Mouse (Mus musculus): ENCODE results near the gene Slc26a1. TPM values are rescaled to one million over a fixed set of nuclear protein-coding genes. Genes with fewer than 3 reads are reported as not detected.

The Slc26a1 gene
- polyA plus RNA-seq, 1 experiment from 2014 or later: 3.3 TPM

- no peak overlapping the region for H3K4me2 ChIP-seq (ENCODE audit: low read depth, low read length)
- H3K4me1 ChIP-seq (ENCODE audit: control insufficient read depth, insufficient read depth, low read length): peaks cover 3% of the 10 kb centered on the region; the same call in 1 of the 2 replicates
- no peaks in the 10 kb centered on the region for H3K36me3 ChIP-seq (ENCODE audit: control insufficient read depth, insufficient read depth, low read length)
- no peak overlapping the region for H3K27ac ChIP-seq (ENCODE audit: low read depth, low read length)
- no peak for ATAC-seq (ENCODE audit: low read depth)
- 90% methylated on average over 6 of the region's 6 CpGs for WGBS
- no peak overlapping the region for H3K4me3 ChIP-seq (ENCODE audit: low read depth, low read length)
- H3K9ac ChIP-seq (replicated peaks; ENCODE audit: low read depth, low read length): no peak overlapping the region
- H3K27me3 ChIP-seq (ENCODE audit: control insufficient read depth, insufficient read depth, low read length): no peaks in the 10 kb centered on the region
- H3K9me3 ChIP-seq (ENCODE audit: control insufficient read depth, low read length): no peaks in the 10 kb centered on the region
Observed at GRCm38 (mm10) chr5:108678296-108678854, 3.0 kb upstream of the Slc26a1 start.

- Histone ChIP-seq H3K9ac (replicated peaks; ENCODE audit: low read depth, low read length) (peak overlapping the region; percentile 35), H3K9me3 (ENCODE audit: control insufficient read depth, low read length) (no peaks in the 10 kb centered on the region), H3K27me3 (ENCODE audit: control insufficient read depth, insufficient read depth, low read length) (no peaks in the 10 kb centered on the region), H3K4me3 (ENCODE audit: low read depth, low read length) (peak overlapping the region; percentile 23), H3K36me3 (ENCODE audit: control insufficient read depth, insufficient read depth, low read length) (no peaks in the 10 kb centered on the region), H3K27ac (ENCODE audit: low read depth, low read length) (peak overlapping the region; percentile 72), H3K4me1 (ENCODE audit: control insufficient read depth, insufficient read depth, low read length) (peaks cover 3% of the 10 kb centered on the region; the same call in 1 of the 2 replicates), H3K4me2 (ENCODE audit: low read depth, low read length) (peak overlapping the region; percentile 46)
- peak; percentile 92 for ATAC-seq (ENCODE audit: low read depth)
- WGBS: 4% methylated on average over 25 of the region's 25 CpGs
Observed at GRCm38 (mm10) chr5:108677605-108678295, 2.4 kb upstream of the Slc26a1 start.

- Histone ChIP-seq H3K36me3 (ENCODE audit: control insufficient read depth, insufficient read depth, low read length) (no peaks in the 10 kb centered on the region; the same call in 1 of the 2 replicates), H3K4me1 (ENCODE audit: control insufficient read depth, insufficient read depth, low read length) (peaks cover 3% of the 10 kb centered on the region; the same call in 1 of the 2 replicates), H3K9ac (replicated peaks; ENCODE audit: low read depth, low read length) (peak overlapping the region; percentile 35), H3K27ac (ENCODE audit: low read depth, low read length) (peak overlapping the region; percentile 72), H3K9me3 (ENCODE audit: control insufficient read depth, low read length) (no peaks in the 10 kb centered on the region), H3K4me2 (ENCODE audit: low read depth, low read length) (peak overlapping the region; percentile 46), H3K4me3 (ENCODE audit: low read depth, low read length) (peak overlapping the region; percentile 23), H3K27me3 (ENCODE audit: control insufficient read depth, insufficient read depth, low read length) (no peaks in the 10 kb centered on the region)
- WGBS: 11% methylated on average over 5 of the region's 5 CpGs
- peak; percentile 68 for ATAC-seq (ENCODE audit: low read depth)
Observed at GRCm38 (mm10) chr5:108676772-108677498, 1.6 kb upstream of the Slc26a1 start.

- no peak overlapping the region for H3K9ac ChIP-seq (replicated peaks; ENCODE audit: low read depth, low read length)
- no peaks in the 10 kb centered on the region for H3K9me3 ChIP-seq (ENCODE audit: control insufficient read depth, low read length)
- H3K27ac ChIP-seq (ENCODE audit: low read depth, low read length): no peak overlapping the region
- H3K4me3 ChIP-seq (ENCODE audit: low read depth, low read length): no peak overlapping the region
- H3K4me1 ChIP-seq (ENCODE audit: control insufficient read depth, insufficient read depth, low read length): peaks cover 8% of the 10 kb centered on the region
- 90% methylated on average over 2 of the region's 2 CpGs for WGBS
- no peaks in the 10 kb centered on the region for H3K27me3 ChIP-seq (ENCODE audit: control insufficient read depth, insufficient read depth, low read length)
- H3K36me3 ChIP-seq (ENCODE audit: control insufficient read depth, insufficient read depth, low read length): no peaks in the 10 kb centered on the region; the same call in 1 of the 2 replicates
- no peak overlapping the region for H3K4me2 ChIP-seq (ENCODE audit: low read depth, low read length)
- no peak for ATAC-seq (ENCODE audit: low read depth)
Observed at GRCm38 (mm10) chr5:108674624-108675023, 745 bp downstream of the Slc26a1 start.

- Histone ChIP-seq H3K36me3 (ENCODE audit: control insufficient read depth, insufficient read depth, low read length) (no peaks in the 10 kb centered on the region; the same call in 1 of the 2 replicates), H3K9me3 (ENCODE audit: control insufficient read depth, low read length) (no peaks in the 10 kb centered on the region), H3K27ac (ENCODE audit: low read depth, low read length) (no peak overlapping the region), H3K4me2 (ENCODE audit: low read depth, low read length) (no peak overlapping the region), H3K27me3 (ENCODE audit: control insufficient read depth, insufficient read depth, low read length) (no peaks in the 10 kb centered on the region), H3K4me1 (ENCODE audit: control insufficient read depth, insufficient read depth, low read length) (peaks cover 13% of the 10 kb centered on the region), H3K4me3 (ENCODE audit: low read depth, low read length) (no peak overlapping the region), H3K9ac (replicated peaks; ENCODE audit: low read depth, low read length) (no peak overlapping the region)
- WGBS: 91% methylated on average over 12 of the region's 12 CpGs
- no peak for ATAC-seq (ENCODE audit: low read depth)
Observed at GRCm38 (mm10) chr5:108671757-108672156, 3.6 kb downstream of the Slc26a1 start.

GRCm38 (mm10) chr5:108670785-108671184 is 4.6 kb downstream of the Slc26a1 start:
- Histone ChIP-seq H3K4me2 (ENCODE audit: low read depth, low read length) (no peak overlapping the region), H3K9me3 (ENCODE audit: control insufficient read depth, low read length) (no peaks in the 10 kb centered on the region), H3K27me3 (ENCODE audit: control insufficient read depth, insufficient read depth, low read length) (no peaks in the 10 kb centered on the region), H3K27ac (ENCODE audit: low read depth, low read length) (no peak overlapping the region), H3K4me3 (ENCODE audit: low read depth, low read length) (no peak overlapping the region), H3K9ac (replicated peaks; ENCODE audit: low read depth, low read length) (no peak overlapping the region), H3K36me3 (ENCODE audit: control insufficient read depth, insufficient read depth, low read length) (no peaks in the 10 kb centered on the region; the same call in 1 of the 2 replicates), H3K4me1 (ENCODE audit: control insufficient read depth, insufficient read depth, low read length) (peaks cover 13% of the 10 kb centered on the region)
- no peak for ATAC-seq (ENCODE audit: low read depth)

GRCm38 (mm10) chr5:108669986-108670385 is 5.4 kb downstream of the Slc26a1 start:
- WGBS: 74% methylated on average over 9 of the region's 9 CpGs
- Histone ChIP-seq H3K9me3 (ENCODE audit: control insufficient read depth, low read length) (no peaks in the 10 kb centered on the region), H3K27ac (ENCODE audit: low read depth, low read length) (no peak overlapping the region; the same call in 1 of the 2 replicates), H3K9ac (replicated peaks; ENCODE audit: low read depth, low read length) (no peak overlapping the region; the same call in 1 of the 2 replicates), H3K4me1 (ENCODE audit: control insufficient read depth, insufficient read depth, low read length) (peaks cover 13% of the 10 kb centered on the region), H3K4me2 (ENCODE audit: low read depth, low read length) (peak overlapping the region; percentile 74; the same call in 1 of the 2 replicates), H3K36me3 (ENCODE audit: control insufficient read depth, insufficient read depth, low read length) (no peaks in the 10 kb centered on the region; the same call in 1 of the 2 replicates), H3K4me3 (ENCODE audit: low read depth, low read length) (no peak overlapping the region; the same call in 1 of the 2 replicates), H3K27me3 (ENCODE audit: control insufficient read depth, insufficient read depth, low read length) (no peaks in the 10 kb centered on the region)
- ATAC-seq (ENCODE audit: low read depth): peak; percentile 2; the same call in 1 of the 2 replicates

- peak within 1 kb of the TSS; percentile 83 for H3K27ac ChIP-seq (ENCODE audit: low read depth, low read length)
- peak within 1 kb of the TSS; percentile 66 for H3K9ac ChIP-seq (replicated peaks; ENCODE audit: low read depth, low read length)
- peaks cover 13% of the 10 kb centered on the region for H3K4me1 ChIP-seq (ENCODE audit: control insufficient read depth, insufficient read depth, low read length)
- peak; percentile 87 for ATAC-seq (ENCODE audit: low read depth)
- H3K36me3 ChIP-seq (ENCODE audit: control insufficient read depth, insufficient read depth, low read length): no peaks in the 10 kb centered on the region; the same call in 1 of the 2 replicates
- peak within 1 kb of the TSS; percentile 46 for H3K4me3 ChIP-seq (ENCODE audit: low read depth, low read length)
- H3K27me3 ChIP-seq (ENCODE audit: control insufficient read depth, insufficient read depth, low read length): no peaks in the 10 kb centered on the region
- WGBS: 6% methylated on average over 43 of the region's 43 CpGs
- no peaks in the 10 kb centered on the region for H3K9me3 ChIP-seq (ENCODE audit: control insufficient read depth, low read length)
- peak within 1 kb of the TSS; percentile 74 for H3K4me2 ChIP-seq (ENCODE audit: low read depth, low read length)
Observed at GRCm38 (mm10) chr5:108668977-108669936, 6.1 kb downstream of the Slc26a1 start, which contains the start of gene Dgkq. Gene Dgkq (minus strand): TSS chr5:108669672.
